Mouse (Mus musculus) midbrain, embryonic 13.5 days (tissue): ENCODE data around the gene Cbx7. TPM values are rescaled to one million over a fixed set of nuclear protein-coding genes. Genes with fewer than 3 reads are reported as not detected.

ENCODE experiments used
- ATAC-seq: fragments of 200-750 bp; cut with Nextera tagmentation; 2 replicates; pipeline ENCODE4 v1.8.0; 2017; ENCODE audit warnings: mild to moderate bottlenecking, moderate TSS enrichment, moderate library complexity
- H3K27ac ChIP-seq: fragments of 300-500 bp; sonication (generic); 2 replicates; pipeline ENCODE4 v1.5.1; 2015; ENCODE audit warnings: inconsistent platforms, mild to moderate bottlenecking, moderate library complexity
- H3K27me3 ChIP-seq: fragments of 300-500 bp; sonication (generic); 2 replicates; pipeline ENCODE4 v1.6.1; 2015; ENCODE audit warnings: mild to moderate bottlenecking, inconsistent platforms
- H3K36me3 ChIP-seq: fragments of 300-500 bp; sonication (generic); 2 replicates; pipeline ENCODE4 v1.6.1; 2015; ENCODE audit warnings: mild to moderate bottlenecking, inconsistent platforms
- H3K4me1 ChIP-seq: fragments of 300-500 bp; sonication (generic); replicated peaks from 2 replicates; pipeline ENCODE4 v1.6.1; 2015; ENCODE audit warnings: inconsistent platforms
- H3K4me2 ChIP-seq: fragments of 300-500 bp; sonication (generic); replicated peaks from 2 replicates; pipeline ENCODE4 v1.6.1; 2015; ENCODE audit warnings: moderate library complexity, mild to moderate bottlenecking, inconsistent platforms
- H3K4me3 ChIP-seq: fragments of 300-500 bp; sonication (generic); replicated peaks from 2 replicates; pipeline ENCODE4 v1.5.1; 2015; ENCODE audit warnings: mild to moderate bottlenecking, inconsistent platforms
- H3K9ac ChIP-seq: fragments of 300-500 bp; sonication (generic); replicated peaks from 2 replicates; pipeline ENCODE4 v1.6.1; 2015; ENCODE audit warnings: mild to moderate bottlenecking, inconsistent platforms
- H3K9me3 ChIP-seq: fragments of 300-500 bp; sonication (generic); 2 replicates; pipeline ENCODE4 v1.6.1; 2016; ENCODE audit warnings: mild to moderate bottlenecking, inconsistent platforms
- WGBS: fragments of 180-500 bp; shearing (Covaris S2); methylation state at CpG from one replicate; pipeline ENCODE4 v1.1.7; 2015; 5-methylcytosine and 5-hydroxymethylcytosine counted together
- polyA plus RNA-seq: library from polyadenylated mRNA; unstranded; fragments of >200 nt; fragmentation: Nextera tagmentation; extraction: Ambion mirVana; gene quantifications from 2 replicates; pipeline ENCODE4 v1.2.1, GENCODE M21; 2015

Cbx7 gene
- polyA plus RNA-seq, 1 experiment from 2014 or later = 4.3 TPM

- Histone ChIP-seq H3K4me2 (no peak overlapping the region), H3K9ac (no peak overlapping the region), H3K27ac (no peak overlapping the region), H3K4me3 (no peak overlapping the region), H3K9me3 (no peaks in the 10 kb centered on the region), H3K4me1 (no peaks in the 10 kb centered on the region), H3K36me3 (no peaks in the 10 kb centered on the region), H3K27me3 (no peaks in the 10 kb centered on the region)
- no peak for ATAC-seq
- 97% methylated on average over 11 of the region's 11 CpGs for WGBS
Measured at GRCm38 (mm10) chr15:79996781-79997180, 25.9 kb upstream of the Cbx7 start.

GRCm38 (mm10) chr15:79995552-79995951 is 24.6 kb upstream of the Cbx7 start:
- H3K4me2 ChIP-seq = no peak overlapping the region
- no peak overlapping the region for H3K4me3 ChIP-seq
- H3K27me3 ChIP-seq = no peaks in the 10 kb centered on the region
- no peak overlapping the region for H3K27ac ChIP-seq
- H3K36me3 ChIP-seq = no peaks in the 10 kb centered on the region
- 93% methylated on average over 7 of the region's 7 CpGs for WGBS
- H3K4me1 ChIP-seq = no peaks in the 10 kb centered on the region
- no peak for ATAC-seq
- H3K9me3 ChIP-seq = no peaks in the 10 kb centered on the region
- H3K9ac ChIP-seq = no peak overlapping the region

- 86% methylated on average over 4 of the region's 4 CpGs for WGBS
- no peaks in the 10 kb centered on the region for H3K27me3 ChIP-seq
- no peaks in the 10 kb centered on the region for H3K4me1 ChIP-seq
- no peaks in the 10 kb centered on the region for H3K36me3 ChIP-seq
- H3K27ac ChIP-seq = no peak overlapping the region
- no peak overlapping the region for H3K9ac ChIP-seq
- ATAC-seq = no peak
- no peaks in the 10 kb centered on the region for H3K9me3 ChIP-seq
- no peak overlapping the region for H3K4me3 ChIP-seq
- no peak overlapping the region for H3K4me2 ChIP-seq
Measured at GRCm38 (mm10) chr15:79994566-79994965, 23.6 kb upstream of the Cbx7 start.

GRCm38 (mm10) chr15:79986182-79986581 is 15.3 kb upstream of the Cbx7 start:
- ATAC-seq = no peak
- no peaks in the 10 kb centered on the region for H3K36me3 ChIP-seq
- H3K4me3 ChIP-seq = no peak overlapping the region
- no peak overlapping the region for H3K9ac ChIP-seq
- no peaks in the 10 kb centered on the region for H3K27me3 ChIP-seq
- no peak overlapping the region for H3K27ac ChIP-seq
- H3K9me3 ChIP-seq = no peaks in the 10 kb centered on the region
- no peaks in the 10 kb centered on the region for H3K4me1 ChIP-seq
- no peak overlapping the region for H3K4me2 ChIP-seq
- 81% methylated on average over 8 of the region's 8 CpGs for WGBS

- H3K9me3 ChIP-seq = no peaks in the 10 kb centered on the region
- H3K4me1 ChIP-seq = no peaks in the 10 kb centered on the region
- no peak overlapping the region for H3K27ac ChIP-seq
- no peak overlapping the region for H3K9ac ChIP-seq
- ATAC-seq = no peak
- H3K4me3 ChIP-seq = no peak overlapping the region
- H3K36me3 ChIP-seq = no peaks in the 10 kb centered on the region
- no peaks in the 10 kb centered on the region for H3K27me3 ChIP-seq
- WGBS = 73% methylated on average over 11 of the region's 11 CpGs
- no peak overlapping the region for H3K4me2 ChIP-seq
Measured at GRCm38 (mm10) chr15:79985471-79985870, 14.6 kb upstream of the Cbx7 start.

- Histone ChIP-seq H3K9ac (no peak overlapping the region; the same call in 1 of the 2 replicates), H3K4me1 (no peaks in the 10 kb centered on the region)
- WGBS = 63% methylated on average over 7 of the region's 7 CpGs
Measured at GRCm38 (mm10) chr15:79984152-79984551, 13.2 kb upstream of the Cbx7 start.

GRCm38 (mm10) chr15:79980716-79981115 is 9.8 kb upstream of the Cbx7 start:
- no peak overlapping the region for H3K9ac ChIP-seq
- no peaks in the 10 kb centered on the region for H3K27me3 ChIP-seq
- no peak overlapping the region for H3K27ac ChIP-seq
- H3K36me3 ChIP-seq = no peaks in the 10 kb centered on the region
- WGBS = 88% methylated on average over 11 of the region's 11 CpGs
- H3K4me2 ChIP-seq = no peak overlapping the region
- no peak for ATAC-seq
- no peak overlapping the region for H3K4me3 ChIP-seq
- no peaks in the 10 kb centered on the region for H3K4me1 ChIP-seq
- H3K9me3 ChIP-seq = no peaks in the 10 kb centered on the region

More at GRCm38 (mm10) chr15:79984152-79984551, 13.2 kb upstream of the Cbx7 start:
- H3K27ac ChIP-seq = no peak overlapping the region
- no peaks in the 10 kb centered on the region for H3K27me3 ChIP-seq
- ATAC-seq = no peak
- no peaks in the 10 kb centered on the region for H3K9me3 ChIP-seq
- H3K4me2 ChIP-seq = no peak overlapping the region
- H3K4me3 ChIP-seq = no peak overlapping the region
- H3K36me3 ChIP-seq = no peaks in the 10 kb centered on the region

- H3K4me2 ChIP-seq = no peak overlapping the region
Measured at GRCm38 (mm10) chr15:79972186-79972585, 1.3 kb upstream of the Cbx7 start.

GRCm38 (mm10) chr15:79970491-79970890 is 428 bp downstream of the Cbx7 start:
- H3K4me1 ChIP-seq = no peaks in the 10 kb centered on the region
- no peaks in the 10 kb centered on the region for H3K36me3 ChIP-seq
- no peak overlapping the region for H3K4me3 ChIP-seq
- H3K9ac ChIP-seq = no peak overlapping the region
- WGBS = 95% methylated on average over 18 of the region's 18 CpGs
- no peak for ATAC-seq
- no peak overlapping the region for H3K4me2 ChIP-seq
- no peak overlapping the region for H3K27ac ChIP-seq
- no peaks in the 10 kb centered on the region for H3K27me3 ChIP-seq
- H3K9me3 ChIP-seq = no peaks in the 10 kb centered on the region

More at GRCm38 (mm10) chr15:79972186-79972585, 1.3 kb upstream of the Cbx7 start:
- no peak overlapping the region for H3K4me3 ChIP-seq
- no peaks in the 10 kb centered on the region for H3K27me3 ChIP-seq
- WGBS = 97% methylated on average over 11 of the region's 11 CpGs
- H3K4me1 ChIP-seq = no peaks in the 10 kb centered on the region
- H3K36me3 ChIP-seq = no peaks in the 10 kb centered on the region
- H3K9me3 ChIP-seq = no peaks in the 10 kb centered on the region
- ATAC-seq = no peak
- no peak overlapping the region for H3K9ac ChIP-seq
- H3K27ac ChIP-seq = no peak overlapping the region

GRCm38 (mm10) chr15:79967346-79967745 is 3.6 kb downstream of the Cbx7 start:
- H3K4me2 ChIP-seq = no peak overlapping the region
- WGBS = 89% methylated on average over 6 of the region's 6 CpGs

GRCm38 (mm10) chr15:79964376-79964775 is 6.5 kb downstream of the Cbx7 start:
- Histone ChIP-seq H3K4me3 (no peak overlapping the region), H3K27me3 (no peaks in the 10 kb centered on the region), H3K36me3 (no peaks in the 10 kb centered on the region), H3K4me1 (0 out of 2 replicates have a peak, but pooled peaks cover 3% of the 10 kb centered on the region), H3K9me3 (no peaks in the 10 kb centered on the region), H3K9ac (no peak overlapping the region), H3K27ac (no peak overlapping the region), H3K4me2 (no peak overlapping the region)
- WGBS = 95% methylated on average over 7 of the region's 7 CpGs
- no peak for ATAC-seq

More at GRCm38 (mm10) chr15:79967346-79967745, 3.6 kb downstream of the Cbx7 start:
- Histone ChIP-seq H3K4me3 (no peak overlapping the region), H3K9ac (no peak overlapping the region), H3K9me3 (no peaks in the 10 kb centered on the region), H3K27me3 (no peaks in the 10 kb centered on the region), H3K4me1 (no peaks in the 10 kb centered on the region), H3K36me3 (no peaks in the 10 kb centered on the region), H3K27ac (no peak overlapping the region)
- no peak for ATAC-seq

GRCm38 (mm10) chr15:79962661-79963060 is 8.3 kb downstream of the Cbx7 start:
- H3K36me3 ChIP-seq = no peaks in the 10 kb centered on the region
- H3K27ac ChIP-seq = no peak overlapping the region
- WGBS = 59% methylated on average over 18 of the region's 18 CpGs
- H3K4me2 ChIP-seq = no peak overlapping the region
- no peaks in the 10 kb centered on the region for H3K9me3 ChIP-seq
- no peaks in the 10 kb centered on the region for H3K27me3 ChIP-seq
- no peak overlapping the region for H3K4me3 ChIP-seq
- 0 out of 2 replicates have a peak, but pooled peaks cover 3% of the 10 kb centered on the region for H3K4me1 ChIP-seq
- no peak for ATAC-seq
- no peak overlapping the region for H3K9ac ChIP-seq

- no peak overlapping the region for H3K27ac ChIP-seq
- no peaks in the 10 kb centered on the region for H3K9me3 ChIP-seq
- WGBS = 63% methylated on average over 9 of the region's 9 CpGs
- H3K4me2 ChIP-seq = no peak overlapping the region
- H3K4me1 ChIP-seq = 0 out of 2 replicates have a peak, but pooled peaks cover 3% of the 10 kb centered on the region
- no peaks in the 10 kb centered on the region for H3K36me3 ChIP-seq
- no peak overlapping the region for H3K4me3 ChIP-seq
- ATAC-seq = no peak
- no peaks in the 10 kb centered on the region for H3K27me3 ChIP-seq
- no peak overlapping the region for H3K9ac ChIP-seq
Measured at GRCm38 (mm10) chr15:79961366-79961921, 9.5 kb downstream of the Cbx7 start.
